Comparison of ENCODE assay signal across 17 mouse cellular contexts in the genomic region with DNA sequence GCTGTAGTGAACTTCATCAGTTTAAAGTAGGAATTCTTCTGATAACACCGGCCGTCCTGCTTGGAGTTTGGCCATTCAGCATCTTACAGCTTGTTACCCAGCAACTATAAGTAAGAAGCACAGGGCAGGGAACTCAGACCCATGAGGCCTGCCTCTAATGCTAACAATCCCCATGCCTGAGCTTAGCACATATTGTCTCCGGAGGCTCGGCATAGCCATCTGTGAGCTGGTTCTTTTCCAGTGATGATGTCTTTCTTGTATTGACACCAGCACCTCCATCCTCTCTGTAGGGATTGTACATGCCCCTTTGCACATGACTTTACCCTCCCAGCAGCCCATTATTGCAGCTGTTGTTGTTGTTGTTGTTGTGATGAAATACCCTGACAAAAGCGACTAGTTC. TPM values are rescaled to one million over a fixed set of nuclear protein-coding genes. Genes with fewer than 3 reads are reported as not detected.
"Had no signal": no experiment of that assay in that cellular context is flagged by ENCODE, and none has a peak within 500 bp of the region (broad histone marks: within the 10 kb centered on the region; RNA-seq: fewer than 3 reads in every experiment).

No protein-coding gene starts in this region.

RNA-seq across cellular contexts. Expression of gene Smok2a, which starts 36.5 kb away (rescaled TPM):
- total RNA-seq: megakaryocyte progenitor cell, adult 5-6 weeks; midbrain, postnatal 0 days; monocyte, adult 5-6 weeks; neutrophil, adult 5-6 weeks had no signal
- polyA plus RNA-seq: lung, embryonic 14.5 days; lung, embryonic 16.5 days; macrophage; midbrain, embryonic 11.5 days; midbrain, embryonic 13.5 days; midbrain, embryonic 15.5 days; midbrain, postnatal 0 days; neural tube, embryonic 12.5 days; neural tube, embryonic 14.5 days; spleen, adult 2 months; stomach, embryonic 15.5 days; stomach, postnatal 0 days; thymus, adult 2 months; urinary bladder, adult 2 months had no signal

RNA-seq across cellular contexts. Expression of gene Smok2b, which starts 45.5 kb away (rescaled TPM):
- total RNA-seq: megakaryocyte progenitor cell, adult 5-6 weeks; midbrain, postnatal 0 days; monocyte, adult 5-6 weeks; neutrophil, adult 5-6 weeks had no signal
- polyA plus RNA-seq: lung, embryonic 14.5 days; lung, embryonic 16.5 days; macrophage; midbrain, embryonic 11.5 days; midbrain, embryonic 13.5 days; midbrain, embryonic 15.5 days; midbrain, postnatal 0 days; neural tube, embryonic 12.5 days; neural tube, embryonic 14.5 days; spleen, adult 2 months; stomach, embryonic 15.5 days; stomach, postnatal 0 days; thymus, adult 2 months; urinary bladder, adult 2 months had no signal

RNA-seq across cellular contexts. Expression of gene Unc93a, which starts 52.9 kb away (rescaled TPM):
- total RNA-seq: midbrain, postnatal 0 days had no signal
- polyA plus RNA-seq: lung, embryonic 14.5 days; lung, embryonic 16.5 days; macrophage; midbrain, embryonic 11.5 days; midbrain, embryonic 15.5 days; neural tube, embryonic 12.5 days; neural tube, embryonic 14.5 days; spleen, adult 2 months; stomach, embryonic 15.5 days; urinary bladder, adult 2 months had no signal
